Mouse (Mus musculus) liver, embryonic 14.5 days (tissue): Measurements from ENCODE around the gene Lama5. TPM values are rescaled to one million over a fixed set of nuclear protein-coding genes. Genes with fewer than 3 reads are reported as not detected.

Experiments used
- ATAC-seq: fragments of 200-750 bp; cut with Nextera tagmentation; 2 replicates; pipeline ENCODE4 v1.8.0; 2017; ENCODE audit warnings: moderate number of reproducible peaks, mild to moderate bottlenecking, moderate library complexity; ENCODE audit not compliant: insufficient read depth
- DNase-seq, 3 experiments: peaks; one replicate each; pipeline ENCODE4 v3.0.0-alpha.2; 2012 to 2013; ENCODE audit warnings: low read depth in 3 of 3, low spot score in 3 of 3
- H3K27ac ChIP-seq: fragments of 300-500 bp; sonication (generic); 2 replicates; pipeline ENCODE4 v1.5.1; 2014; ENCODE audit warnings: moderate library complexity, mild to moderate bottlenecking, control low read depth, inconsistent platforms
- H3K27me3 ChIP-seq: fragments of 300-500 bp; sonication (generic); 2 replicates; pipeline ENCODE4 v1.6.1; 2014; ENCODE audit warnings: mild to moderate bottlenecking, low read length, moderate library complexity; ENCODE audit not compliant: control insufficient read depth, insufficient read depth
- H3K36me3 ChIP-seq: fragments of 300-500 bp; sonication (generic); replicated peaks from 2 replicates; pipeline ENCODE4 v1.6.1; 2014; ENCODE audit warnings: low read depth; ENCODE audit not compliant: control insufficient read depth, insufficient read depth
- H3K4me1 ChIP-seq, 2 experiments: fragments of 200-500 bp in 1 of 2; fragments of 300-500 bp in 1 of 2; sonication (generic) in 1 of 2; replicated peaks; 2 replicates each; pipeline ENCODE4 v1.6.1; 2012 to 2014; ENCODE audit warnings: antibody characterized with exemption in 1 of 2, inconsistent platforms in 1 of 2, low read length in 1 of 2; ENCODE audit not compliant: control insufficient read depth in 2 of 2, insufficient read depth in 2 of 2
- H3K4me2 ChIP-seq: fragments of 300-500 bp; sonication (generic); 2 replicates; pipeline ENCODE4 v1.6.1; 2014; ENCODE audit warnings: low read depth, mild to moderate bottlenecking, control low read depth, moderate library complexity
- H3K4me3 ChIP-seq, 2 experiments: fragments of 200-500 bp in 1 of 2; fragments of 300-500 bp in 1 of 2; sonication (generic) in 1 of 2; 2 replicates each; pipeline ENCODE4 v1.5.1; 2012 to 2014; ENCODE audit warnings: low read depth in 2 of 2, low read length in 2 of 2, mild to moderate bottlenecking in 2 of 2, control low read depth in 1 of 2, inconsistent platforms in 1 of 2, moderate library complexity in 1 of 2; ENCODE audit not compliant: insufficient read depth in 1 of 2
- H3K9ac ChIP-seq: fragments of 300-500 bp; sonication (generic); replicated peaks from 2 replicates; pipeline ENCODE4 v1.6.1; 2014; ENCODE audit warnings: mild to moderate bottlenecking, control low read depth, moderate library complexity
- H3K9me3 ChIP-seq: fragments of 300-500 bp; sonication (generic); 2 replicates; pipeline ENCODE4 v1.6.1; 2016; ENCODE audit warnings: low read length, mixed read lengths; ENCODE audit not compliant: control insufficient read depth
- CTCF ChIP-seq: IDR thresholded peaks from 2 replicates; pipeline ENCODE4 v1.5.1; 2016; ENCODE audit warnings: antibody characterized with exemption, low read depth, control low read depth
- EP300 ChIP-seq: IDR thresholded peaks from 2 replicates; pipeline ENCODE4 v1.6.1; 2016; ENCODE audit warnings: antibody characterized with exemption, low read depth
- WGBS: fragments of 180-500 bp; shearing (Covaris S2); extraction: QIAGEN DNeasy Blood & Tissue Kit; methylation state at CpG from one replicate; pipeline ENCODE4 v1.1.7; 2014; ENCODE audit not compliant: insufficient replicate concordance; 5-methylcytosine and 5-hydroxymethylcytosine counted together
- polyA plus RNA-seq, 2 experiments: library from polyadenylated mRNA; depleted of rRNA in 1 of 2; stranded (reverse) in 1 of 2; unstranded in 1 of 2; fragments of >200 nt; fragmentation: Nextera tagmentation in 1 of 2; extraction: Ambion mirVana in 1 of 2; gene quantifications; 2 replicates each; pipeline versions ENCODE4 v1.2.1 to v1.2.3; 2012 to 2014

The Lama5 gene
- polyA plus RNA-seq, 2 experiments, result 1.9 to 2.7 TPM

- no peaks in the 10 kb centered on the region for H3K27me3 ChIP-seq
- H3K4me1 ChIP-seq, result no peaks in the 10 kb centered on the region
- 44% methylated on average over 8 of the region's 12 CpGs for WGBS
- H3K4me3 ChIP-seq, result no peak overlapping the region
- no peaks in the 10 kb centered on the region for H3K9me3 ChIP-seq
- no peaks in the 10 kb centered on the region for H3K36me3 ChIP-seq
- H3K4me2 ChIP-seq, result no peak overlapping the region
- no peak for DNase-seq
- no peak overlapping the region for H3K27ac ChIP-seq
- no peak for ATAC-seq
- TF ChIP-seq EP300 (no peak), CTCF (no peak)
- H3K9ac ChIP-seq, result no peak overlapping the region
Measured at GRCm38 (mm10) chr2:180196610-180197322, 28.9 kb downstream of the Lama5 start.

GRCm38 (mm10) chr2:180187362-180187761 lies 38.3 kb downstream of the Lama5 start:
- Histone ChIP-seq H3K36me3 (no peaks in the 10 kb centered on the region), H3K9ac (no peak overlapping the region), H3K27ac (no peak overlapping the region), H3K4me3 (no peak overlapping the region), H3K4me1 (no peaks in the 10 kb centered on the region), H3K4me2 (no peak overlapping the region), H3K27me3 (no peaks in the 10 kb centered on the region), H3K9me3 (no peaks in the 10 kb centered on the region)
- ATAC-seq, result no peak
- WGBS, result 77% methylated on average over 11 of the region's 11 CpGs
- no peak for TF ChIP-seq EP300
- TF ChIP-seq CTCF, result no peak
- no peak for DNase-seq

- no peak overlapping the region for H3K4me3 ChIP-seq
- TF ChIP-seq CTCF, result no peak
- TF ChIP-seq EP300, result no peak
- no peak overlapping the region for H3K9ac ChIP-seq
- no peaks in the 10 kb centered on the region for H3K27me3 ChIP-seq
- no peaks in the 10 kb centered on the region for H3K9me3 ChIP-seq
- H3K36me3 ChIP-seq, result no peaks in the 10 kb centered on the region
- no peaks in the 10 kb centered on the region for H3K4me1 ChIP-seq
- DNase-seq (no peak), ATAC-seq (no peak)
- WGBS, result 77% methylated on average over 14 of the region's 14 CpGs
- H3K27ac ChIP-seq, result no peak overlapping the region
- no peak overlapping the region for H3K4me2 ChIP-seq
Measured at GRCm38 (mm10) chr2:180185686-180186085, 40.0 kb downstream of the Lama5 start.

GRCm38 (mm10) chr2:180184752-180185109 lies 40.9 kb downstream of the Lama5 start:
- Histone ChIP-seq H3K9ac (no peak overlapping the region), H3K27me3 (no peaks in the 10 kb centered on the region), H3K9me3 (no peaks in the 10 kb centered on the region), H3K36me3 (no peaks in the 10 kb centered on the region), H3K4me2 (no peak overlapping the region), H3K27ac (no peak overlapping the region), H3K4me1 (no peaks in the 10 kb centered on the region), H3K4me3 (no peak overlapping the region)
- ATAC-seq (no peak), DNase-seq (no peak)
- TF ChIP-seq CTCF, result peak; percentile 23
- no peak for TF ChIP-seq EP300
- 63% methylated on average over 6 of the region's 6 CpGs for WGBS

GRCm38 (mm10) chr2:180184011-180184751 lies 41.5 kb downstream of the Lama5 start:
- TF ChIP-seq EP300, result no peak
- no peak overlapping the region for H3K27ac ChIP-seq

More at GRCm38 (mm10) chr2:180184011-180184751, 41.5 kb downstream of the Lama5 start:
- no peak for ATAC-seq
- Histone ChIP-seq H3K4me3 (no peak overlapping the region), H3K36me3 (no peaks in the 10 kb centered on the region), H3K27me3 (no peaks in the 10 kb centered on the region), H3K9ac (no peak overlapping the region), H3K4me1 (no peaks in the 10 kb centered on the region), H3K4me2 (no peak overlapping the region), H3K9me3 (no peaks in the 10 kb centered on the region)
- WGBS, result 78% methylated on average over 24 of the region's 24 CpGs
- no peak for DNase-seq
